Mouse (Mus musculus): ENCODE data around the gene Hoxb4. TPM values are rescaled to one million over a fixed set of nuclear protein-coding genes. Genes with fewer than 3 reads are reported as not detected.
A peak's percentile ranks its signal among the peaks of the same experiment; 100 is the strongest.

The Hoxb4 gene
- polyA plus RNA-seq, 1 experiment from 2014 or later, result 5.1 TPM

GRCm38 (mm10) chr11:96315344-96315681, 2.8 kb upstream of the Hoxb4 start:
- DNase-seq (ENCODE audit: low spot score) (peak; percentile 53), ATAC-seq (ENCODE audit: low FRiP score) (no peak)
- peak overlapping the region; percentile 65 for H3K9ac ChIP-seq (ENCODE audit: low read depth, low read length)
- 2% methylated on average over 5 of the region's 5 CpGs for WGBS
- H3K4me3 ChIP-seq (ENCODE audit: low read depth, low read length), result peak overlapping the region; percentile 63
- no peaks in the 10 kb centered on the region for H3K4me1 ChIP-seq (replicated peaks; ENCODE audit: control insufficient read depth, insufficient read depth, low read length)
- H3K36me3 ChIP-seq (ENCODE audit: control insufficient read depth, insufficient read depth, low read length), result no peaks in the 10 kb centered on the region
- H3K9me3 ChIP-seq (ENCODE audit: control insufficient read depth, low read length), result no peaks in the 10 kb centered on the region
- H3K27me3 ChIP-seq (ENCODE audit: control insufficient read depth, insufficient read depth, low read length), result peaks cover 86% of the 10 kb centered on the region
- peak overlapping the region; percentile 90 for H3K27ac ChIP-seq (ENCODE audit: low read depth, low read length)
- peak overlapping the region; percentile 64 for H3K4me2 ChIP-seq (replicated peaks; ENCODE audit: low read depth, low read length)

- DNase-seq (ENCODE audit: low spot score), result no peak
- 2% methylated on average over 18 of the region's 18 CpGs for WGBS
These were observed 1.1 kb upstream of the Hoxb4 start for GRCm38 (mm10) chr11:96316696-96317607.

DNA sequence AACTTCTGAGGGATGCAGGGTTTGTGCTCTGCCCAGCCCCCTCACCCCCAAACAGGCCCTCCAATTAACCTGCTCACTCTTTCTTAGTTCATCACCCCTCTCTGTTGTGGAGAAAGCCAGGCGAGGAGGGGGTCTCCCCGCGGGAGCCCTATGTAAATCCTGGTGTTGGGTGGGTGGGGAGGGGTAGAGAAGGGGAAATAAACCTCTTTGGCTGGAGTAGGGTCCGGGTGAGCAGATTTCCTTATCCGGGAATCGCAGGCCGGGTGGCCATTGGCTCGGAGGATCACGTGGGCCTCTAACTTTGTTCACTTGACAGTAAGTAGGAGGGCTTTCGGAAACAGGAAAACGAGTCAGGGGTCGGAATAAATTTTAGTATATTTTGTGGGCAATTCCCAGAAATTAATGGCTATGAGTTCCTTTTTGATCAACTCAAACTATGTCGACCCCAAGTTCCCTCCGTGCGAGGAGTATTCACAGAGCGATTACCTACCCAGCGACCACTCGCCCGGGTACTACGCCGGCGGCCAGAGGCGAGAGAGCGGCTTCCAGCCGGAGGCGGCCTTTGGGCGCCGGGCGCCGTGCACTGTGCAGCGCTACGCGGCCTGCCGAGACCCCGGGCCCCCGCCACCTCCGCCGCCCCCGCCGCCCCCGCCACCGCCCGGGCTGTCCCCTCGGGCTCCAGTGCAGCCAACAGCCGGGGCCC, 452 bp downstream of the Hoxb4 start:
- WGBS, result under 1% methylated on average over 44 of the region's 45 CpGs
- Histone ChIP-seq H3K4me2 (replicated peaks; ENCODE audit: low read depth, low read length) (peak overlapping the region; percentile 64), H3K27me3 (ENCODE audit: control insufficient read depth, insufficient read depth, low read length) (peaks cover 78% of the 10 kb centered on the region), H3K36me3 (ENCODE audit: control insufficient read depth, insufficient read depth, low read length) (no peaks in the 10 kb centered on the region), H3K27ac (ENCODE audit: low read depth, low read length) (peak overlapping the region; percentile 98), H3K9ac (ENCODE audit: low read depth, low read length) (peak overlapping the region; percentile 87), H3K4me3 (ENCODE audit: low read depth, low read length) (peak overlapping the region; percentile 63), H3K4me1 (replicated peaks; ENCODE audit: control insufficient read depth, insufficient read depth, low read length) (no peaks in the 10 kb centered on the region), H3K9me3 (ENCODE audit: control insufficient read depth, low read length) (no peaks in the 10 kb centered on the region)
- DNase-seq (ENCODE audit: low spot score) (no peak), ATAC-seq (ENCODE audit: low FRiP score) (peak; percentile 74)

More at GRCm38 (mm10) chr11:96316696-96317607, 1.1 kb upstream of the Hoxb4 start:
- peaks cover 87% of the 10 kb centered on the region for H3K27me3 ChIP-seq (ENCODE audit: control insufficient read depth, insufficient read depth, low read length)
- H3K4me3 ChIP-seq (ENCODE audit: low read depth, low read length), result peak overlapping the region; percentile 63
- no peak for ATAC-seq (ENCODE audit: low FRiP score)
- peak overlapping the region; percentile 58 for H3K9ac ChIP-seq (ENCODE audit: low read depth, low read length)
- no peaks in the 10 kb centered on the region for H3K9me3 ChIP-seq (ENCODE audit: control insufficient read depth, low read length)
- H3K36me3 ChIP-seq (ENCODE audit: control insufficient read depth, insufficient read depth, low read length), result no peaks in the 10 kb centered on the region
- H3K4me2 ChIP-seq (replicated peaks; ENCODE audit: low read depth, low read length), result peak overlapping the region; percentile 64
- no peaks in the 10 kb centered on the region for H3K4me1 ChIP-seq (replicated peaks; ENCODE audit: control insufficient read depth, insufficient read depth, low read length)
- H3K27ac ChIP-seq (ENCODE audit: low read depth, low read length), result peak overlapping the region; percentile 98

- no peak for DNase-seq (ENCODE audit: low spot score)
- Histone ChIP-seq H3K4me2 (replicated peaks; ENCODE audit: low read depth, low read length) (peak overlapping the region; percentile 64), H3K27ac (ENCODE audit: low read depth, low read length) (peak overlapping the region; percentile 98), H3K9ac (ENCODE audit: low read depth, low read length) (peak overlapping the region; percentile 87), H3K4me1 (replicated peaks; ENCODE audit: control insufficient read depth, insufficient read depth, low read length) (no peaks in the 10 kb centered on the region), H3K4me3 (ENCODE audit: low read depth, low read length) (peak overlapping the region; percentile 63), H3K9me3 (ENCODE audit: control insufficient read depth, low read length) (no peaks in the 10 kb centered on the region), H3K36me3 (ENCODE audit: control insufficient read depth, insufficient read depth, low read length) (no peaks in the 10 kb centered on the region), H3K27me3 (ENCODE audit: control insufficient read depth, insufficient read depth, low read length) (peaks cover 75% of the 10 kb centered on the region)
- peak; percentile 62 for ATAC-seq (ENCODE audit: low FRiP score)
- WGBS, result under 1% methylated on average over 32 of the region's 34 CpGs
These were observed 1.2 kb downstream of the Hoxb4 start for GRCm38 (mm10) chr11:96319071-96319902.

- H3K9ac ChIP-seq (ENCODE audit: low read depth, low read length), result peak overlapping the region; percentile 87
- H3K27ac ChIP-seq (ENCODE audit: low read depth, low read length), result peak overlapping the region; percentile 98
- DNase-seq (ENCODE audit: low spot score) (no peak), ATAC-seq (ENCODE audit: low FRiP score) (no peak)
- H3K36me3 ChIP-seq (ENCODE audit: control insufficient read depth, insufficient read depth, low read length), result no peaks in the 10 kb centered on the region
- peak overlapping the region; percentile 64 for H3K4me2 ChIP-seq (replicated peaks; ENCODE audit: low read depth, low read length)
- under 1% methylated on average over 29 of the region's 29 CpGs for WGBS
- peak overlapping the region; percentile 63 for H3K4me3 ChIP-seq (ENCODE audit: low read depth, low read length)
- no peaks in the 10 kb centered on the region for H3K9me3 ChIP-seq (ENCODE audit: control insufficient read depth, low read length)
- peaks cover 73% of the 10 kb centered on the region for H3K27me3 ChIP-seq (ENCODE audit: control insufficient read depth, insufficient read depth, low read length)
- H3K4me1 ChIP-seq (replicated peaks; ENCODE audit: control insufficient read depth, insufficient read depth, low read length), result no peaks in the 10 kb centered on the region
These were observed 1.8 kb downstream of the Hoxb4 start for GRCm38 (mm10) chr11:96319910-96320309.

DNA sequence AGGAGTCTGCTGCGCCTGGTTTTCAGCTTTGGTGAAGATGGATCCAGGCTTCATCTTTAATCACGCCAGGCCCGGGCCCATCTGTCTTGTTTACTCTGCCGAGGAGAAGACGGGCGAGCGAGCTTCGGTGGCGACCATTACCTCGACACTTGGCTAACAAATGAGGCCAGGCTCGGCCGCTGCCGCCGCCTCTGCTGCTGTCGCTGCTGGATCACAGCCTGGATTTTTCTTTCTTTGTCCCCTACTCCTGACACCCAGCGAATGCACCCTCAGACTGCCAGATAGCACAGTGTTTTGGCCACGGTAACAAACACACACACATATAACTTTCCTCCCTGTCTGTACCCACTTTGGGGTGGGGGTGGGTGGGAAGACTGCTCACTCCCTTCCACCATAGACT, 2.6 kb downstream of the Hoxb4 start:
- DNase-seq (ENCODE audit: low spot score) (no peak), ATAC-seq (ENCODE audit: low FRiP score) (no peak)
- H3K4me1 ChIP-seq (replicated peaks; ENCODE audit: control insufficient read depth, insufficient read depth, low read length), result no peaks in the 10 kb centered on the region
- H3K4me3 ChIP-seq (ENCODE audit: low read depth, low read length), result peak overlapping the region; percentile 63
- peak overlapping the region; percentile 64 for H3K4me2 ChIP-seq (replicated peaks; ENCODE audit: low read depth, low read length)
- under 1% methylated on average over 17 of the region's 17 CpGs for WGBS
- peak overlapping the region; percentile 87 for H3K9ac ChIP-seq (ENCODE audit: low read depth, low read length)
- H3K27me3 ChIP-seq (ENCODE audit: control insufficient read depth, insufficient read depth, low read length), result peaks cover 73% of the 10 kb centered on the region
- no peaks in the 10 kb centered on the region for H3K36me3 ChIP-seq (ENCODE audit: control insufficient read depth, insufficient read depth, low read length)
- no peaks in the 10 kb centered on the region for H3K9me3 ChIP-seq (ENCODE audit: control insufficient read depth, low read length)
- peak overlapping the region; percentile 98 for H3K27ac ChIP-seq (ENCODE audit: low read depth, low read length)

- Histone ChIP-seq H3K27me3 (ENCODE audit: control insufficient read depth, insufficient read depth, low read length) (peaks cover 76% of the 10 kb centered on the region), H3K9ac (ENCODE audit: low read depth, low read length) (peak overlapping the region; percentile 87; the same call in 1 of the 2 replicates), H3K9me3 (ENCODE audit: control insufficient read depth, low read length) (no peaks in the 10 kb centered on the region), H3K4me1 (replicated peaks; ENCODE audit: control insufficient read depth, insufficient read depth, low read length) (no peaks in the 10 kb centered on the region), H3K4me2 (replicated peaks; ENCODE audit: low read depth, low read length) (peak overlapping the region; percentile 35), H3K36me3 (ENCODE audit: control insufficient read depth, insufficient read depth, low read length) (no peaks in the 10 kb centered on the region), H3K4me3 (ENCODE audit: low read depth, low read length) (peak overlapping the region; percentile 63), H3K27ac (ENCODE audit: low read depth, low read length) (peak overlapping the region; percentile 98)
- ATAC-seq (ENCODE audit: low FRiP score), result no peak
- DNase-seq (ENCODE audit: low spot score), result no peak
- WGBS, result 9% methylated on average over 5 of the region's 5 CpGs
These were observed 3.8 kb downstream of the Hoxb4 start for GRCm38 (mm10) chr11:96321846-96322245.

DNA sequence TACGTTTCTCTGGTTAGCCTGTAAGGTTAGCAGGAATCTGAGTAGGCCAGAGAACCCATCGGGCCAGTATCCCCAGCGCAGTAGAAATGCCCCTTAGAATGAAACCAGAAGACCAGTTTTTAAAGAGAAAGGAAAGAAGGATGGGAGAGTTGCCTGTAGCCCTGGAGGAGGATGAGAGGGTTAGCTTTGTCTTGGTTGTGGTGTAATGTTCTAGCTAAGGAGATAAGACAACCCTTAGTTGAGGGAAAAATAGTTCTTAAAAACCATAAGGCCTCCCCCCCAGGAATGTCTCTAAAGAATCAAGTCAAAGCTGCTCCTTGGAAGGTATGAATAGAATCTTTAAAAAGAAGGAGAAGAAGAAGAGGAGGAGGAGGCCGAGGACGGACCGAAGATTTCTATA, 4.7 kb downstream of the Hoxb4 start:
- Histone ChIP-seq H3K4me3 (ENCODE audit: low read depth, low read length) (peak overlapping the region; percentile 56), H3K27me3 (ENCODE audit: control insufficient read depth, insufficient read depth, low read length) (peaks cover 83% of the 10 kb centered on the region), H3K4me2 (replicated peaks; ENCODE audit: low read depth, low read length) (peak overlapping the region; percentile 35), H3K9me3 (ENCODE audit: control insufficient read depth, low read length) (no peaks in the 10 kb centered on the region), H3K27ac (ENCODE audit: low read depth, low read length) (peak overlapping the region; percentile 98), H3K4me1 (replicated peaks; ENCODE audit: control insufficient read depth, insufficient read depth, low read length) (no peaks in the 10 kb centered on the region), H3K9ac (ENCODE audit: low read depth, low read length) (peak overlapping the region; percentile 95), H3K36me3 (ENCODE audit: control insufficient read depth, insufficient read depth, low read length) (no peaks in the 10 kb centered on the region)
- 8% methylated on average over 6 of the region's 6 CpGs for WGBS
- ATAC-seq (ENCODE audit: low FRiP score), result no peak
- no peak for DNase-seq (ENCODE audit: low spot score)

Data from hindbrain, embryonic 11.5 days (tissue).